Mouse (Mus musculus): ENCODE measurements around the gene Coil.

- no peak for TF ChIP-seq GATA1 (IDR thresholded peaks at IDR 0.05; ENCODE audit: low read length)
- TF ChIP-seq TAL1 (IDR thresholded peaks at IDR 0.05; ENCODE audit: low read length) = no peak; the same call in 2 of the 3 replicates
Observed at GRCm38 (mm10) chr11:88953582-88953981, 16.5 kb upstream of the Coil start.

Measured in erythroblast, embryonic 14.5 days (primary cell).